Mouse (Mus musculus) liver, adult 2 months (tissue): ENCODE data around the gene F3.

Experiments used
- CTCF ChIP-seq: fragments of 200-500 bp; IDR thresholded peaks from 2 replicates; pipeline ENCODE4 v1.5.1; 2011; ENCODE audit warnings: low read depth, low read length, control low read depth
- POLR2A ChIP-seq: fragments of 200-500 bp; IDR thresholded peaks from 2 replicates; pipeline ENCODE4 v1.6.1; 2011; ENCODE audit warnings: low read length, control low read depth; ENCODE audit not compliant: insufficient read depth; ENCODE audit errors: extremely low read depth

DNA sequence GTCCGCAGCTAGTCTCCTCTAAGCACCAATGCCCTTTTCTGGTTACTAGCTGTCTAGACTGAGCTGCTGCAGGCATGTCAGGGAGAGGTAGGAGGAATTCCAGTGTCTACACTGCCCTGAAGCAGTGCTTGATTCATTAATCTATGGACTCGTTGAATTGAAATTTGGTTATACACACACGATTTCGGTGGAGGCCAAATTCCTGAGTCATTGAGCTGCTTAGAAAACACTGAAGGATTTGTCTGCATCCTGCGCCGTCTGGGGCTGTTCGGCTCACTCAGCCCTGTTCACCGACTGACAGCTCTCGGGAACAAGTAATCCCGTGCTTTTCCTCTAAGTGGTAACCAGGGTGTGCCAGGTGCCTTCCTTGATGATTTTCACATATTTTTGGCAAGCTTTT is 2.3 kb downstream of the F3 start:
- TF ChIP-seq CTCF, result no peak
- TF ChIP-seq POLR2A, result no peak
